Mouse (Mus musculus) neural tube, embryonic 15.5 days (tissue): ENCODE data around the gene Tspan5. TPM values are rescaled to one million over a fixed set of nuclear protein-coding genes. Genes with fewer than 3 reads are reported as not detected.

Source experiments
- ATAC-seq: fragments of 200-750 bp; cut with Nextera tagmentation; 2 replicates; pipeline ENCODE4 v1.8.0; 2017; ENCODE audit warnings: mild to moderate bottlenecking, moderate TSS enrichment, moderate library complexity; ENCODE audit not compliant: low FRiP score
- H3K27ac ChIP-seq: fragments of 300-500 bp; sonication (generic); replicated peaks from 2 replicates; pipeline ENCODE4 v1.5.1; 2015; ENCODE audit warnings: mild to moderate bottlenecking, inconsistent platforms
- H3K27me3 ChIP-seq: fragments of 300-500 bp; sonication (generic); replicated peaks from 2 replicates; pipeline ENCODE4 v1.6.1; 2015; ENCODE audit warnings: inconsistent platforms
- H3K36me3 ChIP-seq: fragments of 300-500 bp; sonication (generic); 2 replicates; pipeline ENCODE4 v1.6.1; 2015; ENCODE audit warnings: inconsistent platforms
- H3K4me1 ChIP-seq: fragments of 300-500 bp; sonication (generic); 2 replicates; pipeline ENCODE4 v1.6.1; 2015; ENCODE audit warnings: inconsistent platforms
- H3K4me2 ChIP-seq: fragments of 300-500 bp; sonication (generic); 2 replicates; pipeline ENCODE4 v1.6.1; 2015; ENCODE audit warnings: inconsistent platforms, mild to moderate bottlenecking, moderate library complexity
- H3K4me3 ChIP-seq: fragments of 300-500 bp; sonication (generic); replicated peaks from 2 replicates; pipeline ENCODE4 v1.5.1; 2015; ENCODE audit warnings: mild to moderate bottlenecking, inconsistent platforms
- H3K9ac ChIP-seq: fragments of 300-500 bp; sonication (generic); replicated peaks from 2 replicates; pipeline ENCODE4 v1.6.1; 2015; ENCODE audit warnings: mild to moderate bottlenecking, inconsistent platforms
- H3K9me3 ChIP-seq: fragments of 300-500 bp; sonication (generic); replicated peaks from 2 replicates; pipeline ENCODE4 v1.6.1; 2016; ENCODE audit warnings: inconsistent platforms
- WGBS: fragments of 180-500 bp; shearing (Covaris S2); methylation state at CpG from one replicate; pipeline ENCODE4 v1.1.7; 2015; ENCODE audit warnings: mixed read lengths; 5-methylcytosine and 5-hydroxymethylcytosine counted together
- polyA plus RNA-seq: library from polyadenylated mRNA; unstranded; fragments of >200 nt; fragmentation: Nextera tagmentation; extraction: Ambion mirVana; gene quantifications from 2 replicates; pipeline ENCODE4 v1.2.1, GENCODE M21; 2015

Tspan5 gene
- polyA plus RNA-seq, 1 experiment from 2014 or later = 104 TPM

DNA sequence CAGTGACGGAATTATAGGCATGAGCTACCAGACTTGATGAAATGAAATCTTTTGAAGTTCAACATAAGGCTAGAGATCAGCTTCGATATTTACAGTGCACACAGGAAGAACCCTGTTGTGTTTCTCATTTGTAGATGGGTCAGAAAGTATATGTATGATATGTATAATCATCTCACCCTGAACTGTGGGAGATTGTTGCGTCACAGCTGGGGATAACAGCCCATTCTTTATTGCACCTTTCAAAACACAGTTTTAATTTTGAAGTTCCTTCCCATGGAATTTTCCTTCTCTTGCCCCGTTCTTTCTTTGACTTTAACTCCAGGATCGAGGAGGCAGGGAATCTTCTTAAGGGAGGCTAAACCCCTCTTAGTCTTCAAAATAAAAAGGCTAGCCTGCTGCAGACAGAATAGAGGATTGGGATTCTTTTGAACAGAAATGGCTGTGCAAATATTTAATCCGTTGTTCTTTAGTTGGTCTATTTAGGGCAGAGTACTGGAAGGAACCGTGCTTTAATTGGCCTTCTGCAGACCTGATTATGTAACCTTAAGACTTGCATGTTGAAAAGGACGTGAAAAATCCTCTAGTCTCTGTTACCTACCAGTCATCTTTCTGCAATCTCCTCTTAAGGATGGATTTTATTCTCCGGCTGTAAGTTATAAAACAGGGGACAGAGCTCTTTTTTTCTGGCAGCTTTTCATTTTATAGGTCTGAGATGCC is 18.1 kb downstream of the Tspan5 start:
- no peaks in the 10 kb centered on the region for H3K9me3 ChIP-seq
- peaks cover 28% of the 10 kb centered on the region for H3K4me1 ChIP-seq
- H3K27me3 ChIP-seq = no peaks in the 10 kb centered on the region
- H3K9ac ChIP-seq = no peak overlapping the region
- H3K4me3 ChIP-seq = no peak overlapping the region
- no peak overlapping the region for H3K4me2 ChIP-seq
- ATAC-seq = no peak
- H3K27ac ChIP-seq = 0 out of 2 replicates have a peak overlapping the region, but pooled peaks have one; percentile 18
- no peaks in the 10 kb centered on the region for H3K36me3 ChIP-seq
- WGBS = 60% methylated on average over 9 of the region's 9 CpGs

GRCm38 (mm10) chr3:138760685-138761119 is 18.7 kb downstream of the Tspan5 start:
- 0 out of 2 replicates have a peak overlapping the region, but pooled peaks have one; percentile 18 for H3K27ac ChIP-seq
- H3K9ac ChIP-seq = no peak overlapping the region
- H3K4me3 ChIP-seq = no peak overlapping the region

DNA sequence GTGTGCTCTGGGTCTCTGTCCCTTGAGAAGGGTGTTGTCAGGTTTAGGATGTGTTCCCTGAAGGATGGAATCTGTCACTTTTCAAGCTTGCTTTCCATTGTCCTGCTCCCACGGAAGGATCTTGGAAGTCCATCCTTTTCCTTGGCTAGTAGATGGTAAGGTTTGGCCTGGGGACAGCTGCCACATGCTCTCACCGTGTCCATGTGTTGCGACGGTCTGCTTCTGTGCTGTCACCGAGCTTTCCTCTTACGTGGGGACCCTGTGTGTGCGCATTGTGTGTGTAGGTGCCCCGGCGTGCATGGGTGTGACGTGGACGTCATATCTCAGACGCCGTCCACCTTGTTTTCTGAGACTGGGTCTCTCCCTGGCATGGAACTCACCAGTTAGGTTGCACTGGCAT is 19.5 kb downstream of the Tspan5 start:
- 92% methylated on average over 13 of the region's 13 CpGs for WGBS
- no peak for ATAC-seq
- Histone ChIP-seq H3K4me3 (no peak overlapping the region), H3K4me2 (no peak overlapping the region), H3K27ac (no peak overlapping the region), H3K4me1 (peaks cover 28% of the 10 kb centered on the region), H3K9ac (no peak overlapping the region), H3K36me3 (no peaks in the 10 kb centered on the region), H3K9me3 (no peaks in the 10 kb centered on the region), H3K27me3 (no peaks in the 10 kb centered on the region)

More at GRCm38 (mm10) chr3:138760685-138761119, 18.7 kb downstream of the Tspan5 start:
- Histone ChIP-seq H3K36me3 (no peaks in the 10 kb centered on the region), H3K27me3 (no peaks in the 10 kb centered on the region), H3K9me3 (no peaks in the 10 kb centered on the region), H3K4me1 (peaks cover 28% of the 10 kb centered on the region), H3K4me2 (no peak overlapping the region)
- 60% methylated on average over 11 of the region's 11 CpGs for WGBS
- ATAC-seq = no peak

DNA sequence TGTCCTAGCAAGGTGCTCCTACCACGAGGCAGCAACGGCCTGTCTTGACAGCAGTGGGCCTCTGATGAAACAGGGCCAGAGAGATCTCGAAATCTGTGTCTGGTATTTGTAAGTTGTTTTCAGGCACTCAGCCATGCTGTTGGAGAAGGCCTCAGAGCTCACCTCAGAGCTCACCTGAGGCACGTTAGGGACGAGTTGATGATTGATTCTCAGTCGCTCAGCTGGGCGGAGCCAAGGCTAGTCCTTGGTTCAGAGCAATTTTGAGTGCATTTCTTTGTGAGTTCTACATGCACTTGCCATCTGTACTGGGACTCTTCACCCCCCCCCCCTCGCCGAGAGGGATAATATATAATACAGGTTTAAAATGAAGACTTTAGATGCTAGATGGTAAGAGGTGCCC is 21.9 kb downstream of the Tspan5 start:
- ATAC-seq = no peak
- Histone ChIP-seq H3K4me3 (no peak overlapping the region), H3K4me2 (no peak overlapping the region), H3K36me3 (no peaks in the 10 kb centered on the region), H3K27me3 (no peaks in the 10 kb centered on the region), H3K4me1 (peaks cover 29% of the 10 kb centered on the region), H3K27ac (no peak overlapping the region), H3K9me3 (no peaks in the 10 kb centered on the region), H3K9ac (no peak overlapping the region)
- WGBS = 84% methylated on average over 9 of the region's 9 CpGs

GRCm38 (mm10) chr3:138764782-138765181 is 22.8 kb downstream of the Tspan5 start:
- no peaks in the 10 kb centered on the region for H3K27me3 ChIP-seq
- no peaks in the 10 kb centered on the region for H3K36me3 ChIP-seq
- H3K9me3 ChIP-seq = no peaks in the 10 kb centered on the region
- H3K9ac ChIP-seq = no peak overlapping the region
- H3K4me3 ChIP-seq = no peak overlapping the region
- H3K27ac ChIP-seq = no peak overlapping the region
- H3K4me2 ChIP-seq = no peak overlapping the region
- 77% methylated on average over 3 of the region's 3 CpGs for WGBS
- peaks cover 32% of the 10 kb centered on the region for H3K4me1 ChIP-seq
- ATAC-seq = no peak

- H3K27me3 ChIP-seq = no peaks in the 10 kb centered on the region
- H3K36me3 ChIP-seq = no peaks in the 10 kb centered on the region
- no peak overlapping the region for H3K4me3 ChIP-seq
- no peaks in the 10 kb centered on the region for H3K9me3 ChIP-seq
- 72% methylated on average over 8 of the region's 8 CpGs for WGBS
- no peak overlapping the region for H3K27ac ChIP-seq
- H3K4me2 ChIP-seq = no peak overlapping the region
- peaks cover 20% of the 10 kb centered on the region for H3K4me1 ChIP-seq
- ATAC-seq = no peak
- H3K9ac ChIP-seq = no peak overlapping the region
These were observed 25.0 kb downstream of the Tspan5 start for GRCm38 (mm10) chr3:138767034-138767433.

DNA sequence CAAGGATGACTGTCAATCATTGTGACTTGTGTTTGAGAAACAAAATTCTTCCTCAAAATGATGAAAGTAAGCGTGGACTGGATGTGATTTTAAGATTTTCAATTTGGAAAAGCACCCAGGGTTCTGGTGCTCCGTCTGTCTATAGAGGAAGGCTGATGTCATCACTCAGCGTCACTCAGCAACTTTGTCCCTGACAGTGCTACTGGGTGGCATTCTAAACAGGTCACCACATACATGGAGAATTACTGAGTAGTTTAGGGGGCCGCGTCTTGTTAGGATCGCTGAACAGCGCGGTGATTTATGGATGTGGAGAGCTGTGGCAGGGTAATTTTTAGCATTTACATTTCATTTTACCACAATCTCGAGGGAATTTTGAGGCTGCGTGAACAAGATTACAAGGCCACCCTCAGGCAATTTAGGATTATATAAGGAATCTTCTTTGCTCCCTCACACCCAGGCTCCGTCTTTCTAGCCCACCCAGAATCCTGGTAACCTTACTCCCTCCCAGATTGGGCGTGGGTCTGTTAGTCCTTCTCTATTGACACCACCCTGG is 26.6 kb downstream of the Tspan5 start:
- Histone ChIP-seq H3K36me3 (no peaks in the 10 kb centered on the region), H3K4me3 (no peak overlapping the region), H3K27ac (no peak overlapping the region), H3K4me2 (no peak overlapping the region), H3K9ac (no peak overlapping the region), H3K9me3 (no peaks in the 10 kb centered on the region), H3K27me3 (no peaks in the 10 kb centered on the region), H3K4me1 (peaks cover 26% of the 10 kb centered on the region)
- ATAC-seq = no peak
- WGBS = 52% methylated on average over 12 of the region's 12 CpGs

- Histone ChIP-seq H3K4me1 (peaks cover 46% of the 10 kb centered on the region), H3K9ac (no peak overlapping the region), H3K27ac (no peak overlapping the region), H3K4me2 (no peak overlapping the region), H3K27me3 (no peaks in the 10 kb centered on the region), H3K4me3 (no peak overlapping the region), H3K9me3 (no peaks in the 10 kb centered on the region), H3K36me3 (no peaks in the 10 kb centered on the region)
- 67% methylated on average over 10 of the region's 10 CpGs for WGBS
- ATAC-seq = no peak
These were observed 28.8 kb downstream of the Tspan5 start for GRCm38 (mm10) chr3:138770650-138771331.

- Histone ChIP-seq H3K4me1 (peaks cover 55% of the 10 kb centered on the region), H3K9ac (no peak overlapping the region), H3K9me3 (no peaks in the 10 kb centered on the region), H3K36me3 (no peaks in the 10 kb centered on the region), H3K4me2 (no peak overlapping the region), H3K27ac (no peak overlapping the region), H3K4me3 (no peak overlapping the region), H3K27me3 (no peaks in the 10 kb centered on the region)
- 81% methylated on average over 12 of the region's 12 CpGs for WGBS
- ATAC-seq = no peak
These were observed 29.7 kb downstream of the Tspan5 start for GRCm38 (mm10) chr3:138771549-138772333.

GRCm38 (mm10) chr3:138773871-138774606 is 32.0 kb downstream of the Tspan5 start:
- Histone ChIP-seq H3K9me3 (no peaks in the 10 kb centered on the region), H3K27me3 (no peaks in the 10 kb centered on the region), H3K27ac (peak overlapping the region; percentile 48; the same call in 1 of the 2 replicates), H3K4me3 (no peak overlapping the region), H3K4me2 (no peak overlapping the region), H3K9ac (no peak overlapping the region), H3K4me1 (peaks cover 66% of the 10 kb centered on the region), H3K36me3 (no peaks in the 10 kb centered on the region)
- no peak for ATAC-seq
- 40% methylated on average over 9 of the region's 9 CpGs for WGBS

GRCm38 (mm10) chr3:138774607-138774943 is 32.6 kb downstream of the Tspan5 start:
- no peaks in the 10 kb centered on the region for H3K27me3 ChIP-seq
- no peak overlapping the region for H3K4me2 ChIP-seq
- no peaks in the 10 kb centered on the region for H3K36me3 ChIP-seq
- H3K9ac ChIP-seq = no peak overlapping the region
- peak overlapping the region; percentile 48; the same call in 1 of the 2 replicates for H3K27ac ChIP-seq
- no peak overlapping the region for H3K4me3 ChIP-seq
- 54% methylated on average over 4 of the region's 4 CpGs for WGBS
- no peaks in the 10 kb centered on the region for H3K9me3 ChIP-seq
- ATAC-seq = no peak
- H3K4me1 ChIP-seq = peaks cover 67% of the 10 kb centered on the region
